Mouse (Mus musculus) CH12.LX (cell line): ENCODE measurements around the gene Pcgf5.

Source experiments
- CHD2 ChIP-seq: IDR thresholded peaks from 2 replicates; pipeline ENCODE4 v1.6.1; 2011; ENCODE audit warnings: low read length, improper control_type of control experiment
- CTCF ChIP-seq, 2 experiments: IDR thresholded peaks in 1 of 2; conservative IDR thresholded peaks in 1 of 2; 2 replicates each; pipeline ENCODE4 v1.5.1; 2011 to 2012; ENCODE audit warnings: low read depth in 2 of 2, low read length in 2 of 2, improper control_type of control experiment in 1 of 2, inconsistent platforms in 1 of 2, mild to moderate bottlenecking in 1 of 2, moderate library complexity in 1 of 2
- HCFC1 ChIP-seq: IDR thresholded peaks from 2 replicates; pipeline ENCODE4 v1.6.1; 2012; ENCODE audit warnings: low read depth, mild to moderate bottlenecking, inconsistent platforms, low read length, improper control_type of control experiment
- POLR2A ChIP-seq: IDR thresholded peaks from 2 replicates; pipeline ENCODE4 v1.6.1; 2011; ENCODE audit warnings: low read depth, mild to moderate bottlenecking, improper control_type of control experiment, low read length
- SMC3 ChIP-seq: IDR thresholded peaks from 2 replicates; pipeline ENCODE4 v1.6.1; 2011; ENCODE audit warnings: low read depth, low read length, improper control_type of control experiment
- TCF12 ChIP-seq: IDR thresholded peaks from 2 replicates; pipeline ENCODE4 v1.6.1; 2014; ENCODE audit warnings: low read depth, mild to moderate bottlenecking, inconsistent platforms, low read length, improper control_type of control experiment
- USF2 ChIP-seq: conservative IDR thresholded peaks from 2 replicates; pipeline ENCODE4 v1.6.1; 2011; ENCODE audit warnings: low read depth, low read length, improper control_type of control experiment

- no peak for TF ChIP-seq CHD2
- TF ChIP-seq USF2, result no peak
- peak; percentile 17; the same call in 1 of the 2 replicates for TF ChIP-seq POLR2A
- no peak for TF ChIP-seq HCFC1
- no peak for TF ChIP-seq SMC3
- TF ChIP-seq TCF12, result no peak
- TF ChIP-seq CTCF (conservative IDR thresholded peaks at IDR 0.05 in 1 of 2, IDR thresholded peaks at IDR 0.05 in 1 of 2; ENCODE audit: low read depth in 2 of 2, low read length in 2 of 2), result no peak
Measured at GRCm38 (mm10) chr19:36348161-36348800, at the start of gene Pcgf5.
